Mouse (Mus musculus) layer of hippocampus, adult 9-10 months (tissue): ENCODE data around the gene Bad.

Source experiments
- DNase-seq: peaks from one replicate; pipeline ENCODE4 v3.0.0; 2022; ENCODE audit warnings: low spot score

Bad gene

DNA sequence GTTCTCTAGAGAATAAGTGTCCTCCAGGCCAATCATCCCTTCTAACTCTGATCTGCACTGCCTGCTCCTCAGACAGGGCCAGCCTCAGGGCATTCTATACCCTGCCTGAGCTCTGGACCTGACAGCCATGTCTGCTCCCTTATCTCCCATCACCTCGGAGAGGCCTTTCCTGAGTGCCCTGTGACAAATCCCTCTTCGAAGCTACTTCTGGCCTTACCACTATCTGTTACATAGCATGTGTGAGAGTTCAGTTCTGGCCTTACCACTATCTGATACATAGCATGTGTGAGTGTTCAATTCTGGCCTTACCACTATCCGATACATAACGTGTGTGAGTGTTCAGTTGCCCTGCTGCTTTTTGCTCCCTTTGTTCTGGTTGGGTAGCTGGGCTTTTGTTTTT, 26.4 kb upstream of the Bad start:
- DNase-seq, result no peak

DNA sequence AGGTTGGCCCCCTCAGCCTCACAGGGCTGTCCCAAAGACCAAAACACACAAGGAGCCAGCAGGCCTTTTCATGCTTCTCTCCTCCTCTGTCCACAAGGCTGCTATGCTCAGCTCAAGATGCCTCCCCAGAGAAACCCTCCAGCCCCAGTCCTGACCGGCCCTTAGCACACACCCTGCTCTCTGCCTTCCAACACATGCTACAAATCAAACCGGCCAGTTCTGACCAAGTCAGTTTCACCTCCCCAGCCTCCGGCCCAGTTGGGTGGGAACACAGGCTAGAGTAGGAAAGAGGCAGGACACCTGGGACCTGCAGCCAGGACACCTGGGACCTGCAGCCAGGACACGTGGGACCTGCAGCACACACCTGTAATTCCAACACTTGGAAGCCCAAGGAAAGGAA, 25.2 kb upstream of the Bad start:
- no peak for DNase-seq

DNA sequence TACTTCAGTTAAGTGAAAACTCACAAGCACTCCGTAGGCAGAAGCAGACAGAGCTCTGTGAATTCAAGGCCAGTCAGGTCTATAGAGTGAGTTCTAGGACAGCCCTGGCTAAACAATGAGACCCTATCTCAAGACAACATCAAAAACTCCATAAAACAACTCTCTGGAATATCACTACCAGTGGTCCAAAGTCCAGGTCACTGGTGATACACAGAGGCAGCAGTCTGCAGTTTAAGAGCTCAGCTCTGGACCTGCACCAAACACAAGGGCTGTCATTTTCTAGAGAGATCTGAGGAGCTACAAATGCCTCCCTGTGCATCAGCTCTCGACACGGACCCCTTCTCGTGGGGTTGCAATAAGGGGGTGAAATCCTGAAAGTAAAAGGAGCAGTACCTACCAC, 23.3 kb upstream of the Bad start:
- no peak for DNase-seq

DNA sequence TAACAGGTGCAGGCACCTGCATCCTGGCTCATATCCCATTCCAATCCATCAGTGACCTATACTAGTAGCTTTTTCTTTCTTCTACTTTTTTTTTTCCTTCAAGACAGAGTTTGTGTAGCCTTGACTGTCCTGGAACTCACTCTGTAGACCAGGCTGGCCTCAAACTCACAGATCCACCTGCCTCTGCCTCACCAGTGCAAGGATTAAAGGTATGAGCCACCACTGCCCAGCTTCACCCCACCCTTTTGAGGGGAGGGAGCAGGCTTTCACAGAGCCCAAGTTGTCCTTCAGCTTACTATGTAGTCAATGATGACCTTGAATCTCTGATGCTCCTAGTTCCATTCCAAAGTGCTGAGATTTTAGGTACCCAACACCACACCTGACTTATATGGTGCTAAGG, 22.2 kb upstream of the Bad start:
- no peak for DNase-seq

DNA sequence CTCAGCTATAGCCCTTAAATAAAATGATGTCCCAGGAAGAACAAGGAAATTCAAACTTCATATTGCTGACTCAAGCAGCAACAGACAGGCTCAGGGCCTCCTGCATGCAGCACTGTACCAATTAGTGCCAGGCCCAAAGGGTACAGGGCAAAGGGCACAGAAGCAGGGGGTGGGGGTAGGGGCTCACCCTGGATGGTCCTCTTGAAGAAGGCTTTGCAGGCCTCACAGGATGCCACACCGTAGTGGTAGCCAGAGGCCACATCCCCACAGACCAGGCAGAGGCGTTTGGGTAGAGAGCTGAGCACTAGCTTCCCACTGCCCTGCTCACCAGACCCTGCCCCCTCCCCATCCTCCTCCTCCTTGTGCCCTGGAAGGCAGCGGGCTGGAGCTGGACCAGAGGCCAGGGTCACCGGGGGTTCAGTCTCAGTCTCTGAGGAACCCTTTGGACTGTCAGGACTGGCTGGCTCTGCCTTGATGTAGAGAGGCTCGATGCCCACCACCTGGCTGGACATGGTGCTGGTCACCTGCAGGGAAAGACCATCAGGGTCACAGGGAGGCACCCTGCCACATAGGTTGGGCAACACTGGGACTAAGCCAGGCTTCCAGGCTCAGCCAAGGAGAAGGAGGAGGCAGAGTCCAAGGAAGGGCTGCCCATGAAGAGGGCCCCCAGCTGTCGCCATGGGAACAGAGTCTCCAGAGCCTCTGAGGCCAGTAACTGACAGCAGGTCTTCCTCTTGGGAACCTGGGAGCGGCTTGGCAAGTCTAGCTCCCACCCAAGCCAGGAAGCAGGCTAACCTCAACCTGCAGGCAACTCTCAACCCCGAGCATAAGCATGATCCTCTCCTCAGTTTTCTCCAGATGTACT, 21.6 kb upstream of the Bad start:
- no peak for DNase-seq

DNA sequence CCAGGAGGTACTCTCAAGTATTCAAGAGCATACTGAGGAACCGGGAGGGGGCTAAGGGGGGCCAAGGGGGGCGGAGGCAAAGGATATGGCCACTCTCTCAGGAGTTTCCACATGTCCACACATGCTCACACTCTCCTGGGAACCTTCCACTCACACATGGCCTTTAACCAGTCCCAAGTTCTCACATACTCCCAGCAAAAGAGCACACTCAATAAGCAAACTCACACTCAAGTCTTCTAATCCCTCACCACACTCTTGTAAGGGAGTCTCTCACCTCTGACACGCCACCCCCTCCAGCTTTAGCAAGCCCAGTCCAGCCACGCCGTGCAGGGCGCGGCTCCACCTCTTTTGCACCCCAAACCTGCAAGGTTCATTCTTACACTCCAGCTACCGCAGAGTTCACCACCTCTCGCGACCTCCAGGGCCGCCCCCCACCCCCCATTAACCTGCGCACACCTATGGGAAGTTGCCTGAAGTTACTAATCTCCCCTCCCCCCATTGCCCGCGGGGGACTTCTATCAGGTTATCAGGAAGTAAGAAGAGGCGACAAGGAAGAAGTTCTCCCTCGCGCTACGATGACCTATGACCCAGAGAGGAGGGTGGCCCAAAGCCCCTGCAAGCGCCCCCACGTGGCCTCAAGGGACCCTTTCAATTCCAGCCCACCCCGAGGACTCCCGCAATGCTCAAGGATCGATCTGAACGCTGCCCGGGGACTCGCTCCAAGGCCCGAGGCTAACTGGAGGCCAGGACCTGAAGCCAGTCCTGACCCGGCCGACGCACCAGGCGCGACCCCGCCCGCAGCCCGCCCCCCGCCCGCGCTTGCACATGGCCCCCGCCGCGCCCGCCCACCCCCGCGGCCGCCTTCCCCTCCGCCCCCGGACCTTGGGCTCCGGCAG, 20.7 kb upstream of the Bad start:
- no peak for DNase-seq

DNA sequence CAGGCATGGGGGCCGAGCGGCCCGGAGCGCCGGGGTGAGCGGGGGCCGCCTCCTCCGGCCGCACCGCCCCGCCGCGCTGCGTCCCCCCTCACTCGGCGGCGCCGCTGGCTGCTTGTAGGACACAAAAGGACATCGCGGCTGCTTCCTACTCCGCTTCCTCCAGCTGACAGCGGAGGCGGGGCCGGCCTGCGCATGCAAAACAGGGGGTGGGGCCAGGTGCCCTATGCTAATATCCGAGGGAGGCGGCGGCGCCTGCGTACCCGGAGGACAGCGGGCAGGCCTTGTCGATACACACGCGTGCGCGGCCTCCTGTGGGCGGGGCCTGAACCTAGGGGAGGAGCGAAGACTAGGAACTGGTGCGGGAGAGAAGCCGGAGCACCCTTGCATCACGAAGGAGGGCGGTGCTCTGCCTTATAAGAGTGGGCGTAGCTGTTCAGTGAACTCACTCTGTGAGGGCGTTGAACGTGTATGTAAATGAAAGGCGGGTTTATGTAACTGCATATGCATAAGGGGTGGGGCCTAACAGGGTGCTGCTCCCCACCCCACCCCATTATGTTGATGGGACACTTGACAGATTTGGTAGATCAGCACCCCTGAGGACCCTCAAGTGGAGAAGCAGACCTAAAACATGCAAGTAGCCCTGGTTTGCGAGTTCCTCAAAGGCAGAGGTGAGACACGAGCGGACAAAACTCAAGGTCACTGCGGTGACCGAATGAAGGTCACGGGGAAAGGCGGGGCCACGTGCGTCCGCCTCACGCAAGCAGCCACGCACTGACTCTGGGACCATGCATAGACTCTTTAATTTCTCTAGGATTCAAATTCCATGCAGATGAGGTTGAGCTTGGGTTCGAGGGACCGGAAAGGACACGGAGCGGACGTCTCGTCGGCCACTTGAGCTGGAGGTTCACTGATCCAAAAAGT, 19.8 kb upstream of the Bad start, which contains the start of gene Esrra:
Esrra (minus strand) TSS at position 167 of the 921 bp plus-strand sequence.
- DNase-seq, result peak; percentile 99

DNA sequence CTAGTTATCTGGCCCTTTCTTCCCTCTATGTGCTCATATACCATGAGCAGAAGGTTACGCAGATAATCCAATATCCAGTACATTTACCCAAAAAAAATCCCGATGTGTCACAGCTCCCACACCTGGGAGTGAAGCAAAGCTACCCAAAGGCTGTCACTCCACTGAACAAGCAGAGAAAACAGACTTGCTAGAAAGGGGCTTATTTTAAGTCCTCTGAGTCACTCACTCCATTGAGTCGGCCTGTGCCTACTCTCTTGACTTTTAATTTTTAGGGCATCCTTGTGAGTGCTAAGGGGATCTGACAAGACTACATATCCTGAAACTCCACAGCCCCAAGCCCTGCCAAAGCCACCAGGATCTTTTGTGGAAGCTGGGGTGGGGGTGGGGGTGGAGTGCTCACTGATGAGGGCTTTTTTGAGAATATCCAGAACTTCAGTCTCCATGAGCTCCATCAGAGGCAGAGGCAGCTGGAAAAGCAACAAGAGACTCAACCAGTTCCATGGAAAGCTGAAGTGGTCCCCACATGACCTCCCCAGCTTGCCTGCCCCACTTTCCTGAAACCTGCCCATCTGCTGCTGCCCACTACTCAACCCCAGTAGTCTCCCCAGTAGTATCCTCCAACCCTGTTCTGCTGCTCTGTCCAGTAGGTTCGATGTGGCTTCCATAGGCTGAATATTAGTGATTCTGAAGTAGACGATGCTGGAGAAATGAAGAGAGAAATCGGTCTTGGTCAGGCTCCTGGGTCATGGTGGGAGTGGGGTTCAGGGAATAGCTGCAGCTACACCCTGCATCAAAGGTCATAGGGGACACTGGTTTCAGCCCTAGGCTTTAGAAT, 18.5 kb upstream of the Bad start:
- DNase-seq, result no peak

DNA sequence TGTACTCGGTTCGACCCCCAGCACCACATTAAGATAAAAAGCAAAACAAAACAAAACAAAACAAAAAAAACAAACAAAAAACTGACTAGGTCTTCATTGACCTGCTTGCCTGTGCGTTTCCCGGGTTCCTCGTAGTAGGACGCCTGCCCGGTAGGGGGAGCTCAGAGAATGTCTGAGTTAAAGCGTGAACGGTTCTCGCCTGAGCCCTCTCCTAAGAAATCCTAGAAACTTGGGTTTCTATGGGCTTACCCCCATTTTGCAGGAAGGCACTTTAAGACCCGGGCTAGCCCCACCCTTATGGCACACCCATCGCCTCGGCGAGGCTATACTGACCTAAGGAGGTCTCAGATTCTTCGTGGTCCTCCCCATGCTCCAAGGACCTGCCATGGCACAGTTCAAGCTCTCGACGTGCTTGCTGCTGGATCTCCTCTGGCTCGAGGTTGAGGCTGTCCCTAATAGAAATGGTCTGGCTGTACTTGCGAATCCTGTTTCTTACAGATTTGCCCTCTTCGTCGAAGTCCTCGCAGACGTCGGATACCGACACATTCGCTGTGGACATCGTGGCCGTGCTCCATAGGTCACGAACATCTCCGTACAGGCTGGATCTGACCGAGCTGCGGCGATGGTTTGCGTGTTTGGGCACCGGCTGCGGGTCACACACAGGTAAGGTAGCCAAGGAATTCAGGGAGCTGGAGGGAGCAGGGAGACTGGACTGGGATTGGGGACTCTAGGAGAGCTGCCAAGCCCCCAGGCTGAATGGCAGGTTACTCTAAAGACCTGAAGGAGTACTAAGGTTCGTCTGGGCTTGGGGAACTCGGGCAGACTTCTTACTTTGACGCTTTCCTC, 17.0 kb upstream of the Bad start:
- DNase-seq, result peak; percentile 88

DNA sequence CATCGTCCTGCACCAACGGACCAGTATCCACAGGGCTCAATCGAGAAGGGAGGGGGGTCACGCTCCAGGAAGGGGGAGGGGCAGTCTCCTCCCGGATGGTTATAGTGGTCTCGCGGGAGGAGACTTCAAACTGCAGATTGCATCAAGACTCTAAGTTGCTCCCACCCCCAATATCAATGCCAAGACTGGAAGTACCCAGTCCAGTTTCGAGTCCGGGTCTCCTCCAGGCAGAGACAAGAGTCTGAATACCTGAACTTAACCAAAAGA, 16.4 kb upstream of the Bad start, which contains the start of gene Catsperz:
Catsperz (minus strand) TSS at position 74 of the 267 bp plus-strand sequence.
- DNase-seq, result no peak

DNA sequence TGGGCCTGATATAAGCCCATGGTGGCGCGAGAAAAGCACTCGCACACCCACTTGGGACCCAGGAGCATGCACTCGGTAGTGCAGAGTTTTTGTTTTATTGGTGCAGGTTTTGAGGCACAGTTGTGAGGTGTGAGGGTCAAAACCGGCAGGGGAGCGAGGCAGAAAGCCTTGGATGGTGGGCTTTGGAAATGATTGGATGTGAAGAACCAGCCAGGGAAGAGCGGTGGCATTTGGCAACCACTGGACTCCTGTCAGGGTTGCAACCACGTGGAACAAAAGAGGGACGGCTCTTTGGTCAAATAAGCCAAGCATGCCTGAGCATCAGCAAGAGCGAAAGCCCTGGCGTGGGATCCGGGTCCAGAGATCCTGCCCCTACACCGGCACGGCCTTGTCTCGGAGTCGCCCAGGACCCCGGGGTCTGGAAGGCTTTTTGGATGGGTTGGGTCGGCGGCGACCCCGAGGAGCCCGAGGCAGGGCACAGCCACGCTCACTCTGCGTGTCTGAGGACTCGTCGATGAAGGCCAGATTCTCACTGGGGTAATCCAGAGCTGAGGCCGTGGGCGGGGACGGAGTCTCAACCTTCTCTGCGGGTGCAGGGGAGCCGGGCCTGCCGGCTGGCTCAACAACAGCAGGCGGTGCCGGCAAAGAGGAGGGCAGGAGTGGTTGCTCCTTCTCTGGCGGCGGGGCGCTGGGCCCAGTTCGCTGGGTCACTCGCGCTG, 15.9 kb upstream of the Bad start:
- DNase-seq, result no peak

DNA sequence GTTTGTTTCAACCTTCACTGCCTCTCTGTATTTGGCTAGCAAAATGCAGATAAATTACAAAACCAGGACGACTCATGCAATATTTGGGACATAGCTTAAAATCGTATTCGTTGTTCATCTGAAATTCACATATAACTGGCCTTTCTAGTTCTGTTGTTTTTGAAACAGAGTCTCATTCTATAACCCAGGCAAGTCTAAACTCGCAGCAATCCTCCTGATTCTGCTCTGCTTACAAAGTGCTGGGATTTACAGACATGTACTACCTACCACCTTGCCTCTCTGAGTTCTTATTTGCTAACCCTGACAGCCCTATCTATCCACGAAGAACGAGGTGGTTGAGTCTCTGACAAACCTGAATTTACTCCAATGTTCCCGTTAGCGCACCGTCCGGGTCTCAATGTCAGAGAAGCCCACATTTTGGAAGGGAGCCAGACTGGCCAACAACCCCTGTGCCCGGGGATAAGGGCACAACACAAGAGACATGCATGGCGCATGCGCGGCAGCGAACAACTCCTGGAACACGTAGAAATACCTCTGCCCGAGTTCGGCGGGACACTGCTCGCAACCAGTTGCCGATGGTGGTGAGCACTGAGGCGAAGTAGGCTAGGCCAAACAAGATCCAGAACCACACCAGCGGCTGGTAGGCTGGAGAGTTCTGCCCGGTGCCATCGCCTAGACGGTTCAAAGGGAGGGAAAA, 15.0 kb upstream of the Bad start:
- no peak for DNase-seq

DNA sequence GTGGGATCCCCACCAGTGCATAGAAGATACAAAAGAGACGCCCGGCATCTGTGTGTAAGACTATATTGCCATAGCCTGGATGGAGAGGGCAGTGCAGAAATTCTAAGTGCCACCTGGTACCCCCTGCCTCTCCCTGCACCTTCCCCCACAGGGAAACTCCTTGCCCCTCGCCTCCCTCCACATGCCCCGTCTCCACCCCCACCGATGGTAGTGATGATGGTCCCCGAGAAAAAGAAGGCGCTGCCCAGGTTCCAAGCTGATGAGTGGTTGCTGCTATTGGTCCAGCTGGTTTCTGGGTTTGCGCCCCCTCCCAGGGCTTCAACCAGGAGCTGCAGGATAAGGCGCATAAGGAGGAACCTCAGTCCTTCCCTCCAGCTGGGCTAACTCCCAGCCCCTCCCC, 13.6 kb upstream of the Bad start:
- no peak for DNase-seq

DNA sequence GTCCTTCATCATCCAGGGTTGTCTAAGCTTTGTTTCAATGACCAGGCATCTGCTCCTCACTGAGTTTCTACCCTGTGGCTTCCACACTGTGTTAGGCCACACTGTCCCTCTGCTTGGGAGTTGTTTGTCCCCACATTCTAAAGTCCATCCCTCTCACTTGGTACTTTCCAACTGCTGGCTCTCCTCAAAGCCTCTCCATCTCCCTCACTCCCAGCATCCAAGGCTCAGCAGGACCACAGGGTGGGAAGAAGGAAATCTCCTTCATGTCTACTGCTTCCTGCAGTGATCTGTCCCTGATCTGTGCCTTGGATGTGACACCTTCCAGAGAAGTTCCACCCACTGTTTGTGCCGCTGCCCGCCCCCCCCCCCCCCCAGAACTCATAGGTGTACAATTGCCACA, 10.7 kb upstream of the Bad start:
- DNase-seq, result no peak

DNA sequence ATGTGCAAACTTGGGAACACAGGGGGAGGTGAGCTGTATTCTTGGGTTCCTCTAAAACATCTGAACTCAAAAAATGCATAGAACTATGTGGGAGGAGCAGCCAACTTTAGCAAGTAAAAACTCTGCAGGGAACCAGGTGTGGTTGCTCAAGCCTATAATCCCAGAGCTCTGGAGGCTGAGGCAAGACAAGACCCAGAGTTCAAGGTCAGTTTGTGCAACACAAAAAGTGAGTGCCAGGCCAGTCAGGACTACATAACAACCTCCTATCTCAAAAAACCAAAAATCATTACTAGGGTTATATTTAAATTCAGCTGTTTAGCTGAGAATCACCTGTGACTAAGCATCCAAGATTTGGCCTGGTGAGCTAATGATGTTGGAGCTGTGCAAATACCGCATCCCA, 9.6 kb upstream of the Bad start:
- no peak for DNase-seq

DNA sequence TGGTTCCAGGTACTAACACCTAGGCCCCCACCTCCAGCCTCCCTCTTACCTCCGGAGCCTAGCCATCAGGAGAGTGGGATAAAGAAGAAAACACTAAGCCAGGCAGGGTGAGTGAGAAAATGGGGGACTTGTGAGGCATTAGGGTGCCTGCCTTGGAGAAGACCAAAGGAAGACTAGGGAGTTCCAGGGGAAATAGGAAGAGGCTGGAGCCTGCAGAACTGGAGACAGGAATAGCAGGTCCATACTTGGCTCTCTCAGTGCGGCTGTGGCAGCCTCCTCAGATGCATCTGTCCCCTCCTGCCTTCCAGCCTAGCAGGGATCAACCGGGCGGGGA, 8.6 kb upstream of the Bad start:
- no peak for DNase-seq

DNA sequence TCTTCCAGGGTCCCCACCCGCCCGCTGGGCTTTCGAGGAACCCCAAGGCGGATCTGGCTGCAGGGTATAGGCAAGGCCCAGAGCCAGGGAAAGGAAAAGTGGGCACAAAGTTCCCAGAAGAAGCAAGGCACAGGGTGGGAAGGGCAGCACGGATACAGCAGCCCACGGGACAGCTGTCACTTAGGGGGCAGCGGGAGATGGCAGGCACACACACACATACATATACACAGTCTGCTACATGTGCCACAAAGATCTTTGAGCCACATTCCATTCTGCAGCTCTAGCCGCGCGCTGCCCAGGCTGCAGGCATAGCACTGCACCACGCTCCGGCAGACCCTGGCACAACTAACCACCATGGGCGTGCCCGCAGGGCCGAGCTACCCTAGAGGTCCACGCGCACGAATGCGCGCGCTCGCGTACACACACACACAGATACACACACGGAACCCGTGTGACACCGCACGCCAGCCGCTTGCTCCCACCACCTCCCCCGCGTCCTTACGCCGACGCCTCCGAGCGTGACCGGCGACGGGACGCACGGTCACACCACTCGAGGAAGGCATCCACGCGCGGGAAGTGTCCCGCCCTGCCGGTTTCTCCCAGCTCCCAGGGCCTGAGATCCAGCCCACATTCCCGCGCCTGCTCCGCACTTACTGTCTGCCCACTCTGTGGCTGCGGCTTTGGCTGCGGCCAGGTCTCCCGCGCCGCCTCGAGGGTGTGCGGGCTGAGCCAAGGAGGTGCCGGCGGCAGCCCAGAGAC, 8.0 kb upstream of the Bad start:
- DNase-seq, result no peak

DNA sequence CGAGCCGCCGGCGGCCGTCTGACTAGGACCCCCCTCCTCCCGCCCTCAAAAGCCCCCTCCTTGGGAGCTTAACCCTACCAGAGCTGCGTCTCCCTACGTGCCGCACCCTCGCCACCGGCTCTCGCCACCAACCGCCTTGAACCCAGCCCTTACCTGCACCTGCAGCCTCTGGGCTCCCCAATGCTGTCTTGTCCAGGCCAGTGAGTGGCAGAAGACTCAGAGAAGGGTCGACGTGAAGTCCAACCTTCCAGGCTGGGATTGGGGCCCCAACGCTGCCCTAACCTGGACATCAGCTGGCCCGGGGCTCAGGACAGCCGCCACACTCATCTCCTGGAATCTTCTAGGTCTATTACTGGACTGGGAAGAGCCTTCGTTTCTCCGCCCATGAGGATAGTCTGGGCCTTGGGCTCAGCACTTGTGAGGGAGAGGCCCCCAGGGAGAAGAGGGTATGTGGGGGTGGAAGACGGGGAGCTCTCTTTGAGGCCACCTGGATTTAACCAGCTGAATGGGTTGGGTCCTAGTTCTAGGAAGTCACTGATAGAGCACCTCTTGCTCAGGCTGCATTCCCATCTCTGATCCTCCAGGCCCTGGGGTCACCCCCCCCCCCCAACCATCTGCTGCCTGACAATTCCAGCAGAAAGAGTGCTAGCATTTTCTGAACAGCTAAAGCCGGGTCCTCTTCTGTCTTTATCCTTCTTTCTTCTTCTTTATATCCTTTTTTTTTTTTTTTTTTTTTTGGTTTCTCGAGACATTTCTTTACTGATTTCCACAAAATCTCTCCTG, 7.3 kb upstream of the Bad start, which contains the start of gene Kcnk4:
Kcnk4 (minus strand) TSS at position 321 of the 783 bp plus-strand sequence.
- DNase-seq, result no peak
